Mouse (Mus musculus) limb, embryonic 14.5 days (tissue): ENCODE results near the gene Rex1bd. TPM values are rescaled to one million over a fixed set of nuclear protein-coding genes. Genes with fewer than 3 reads are reported as not detected.

Experiments
- ATAC-seq: fragments of 200-750 bp; cut with Nextera tagmentation; 2 replicates; pipeline ENCODE4 v1.8.0; 2017; ENCODE audit warnings: low read depth, moderate number of reproducible peaks, moderate TSS enrichment; ENCODE audit not compliant: low FRiP score
- DNase-seq: peaks from one replicate; pipeline ENCODE4 v3.0.0-alpha.2; 2015; ENCODE audit warnings: low spot score
- H3K27ac ChIP-seq: fragments of 300-500 bp; sonication (generic); replicated peaks from 2 replicates; pipeline ENCODE4 v1.5.1; 2014; ENCODE audit warnings: low read depth, mild to moderate bottlenecking, low read length, moderate library complexity, mixed read lengths
- H3K27me3 ChIP-seq: fragments of 300-500 bp; sonication (generic); 2 replicates; pipeline ENCODE4 v1.6.1; 2014; ENCODE audit warnings: low read length, mixed read lengths; ENCODE audit not compliant: control insufficient read depth, insufficient read depth
- H3K36me3 ChIP-seq: fragments of 300-500 bp; sonication (generic); 2 replicates; pipeline ENCODE4 v1.6.1; 2014; ENCODE audit warnings: mild to moderate bottlenecking, low read length, moderate library complexity, mixed read lengths; ENCODE audit not compliant: control insufficient read depth, insufficient read depth
- H3K4me1 ChIP-seq: fragments of 300-500 bp; sonication (generic); 2 replicates; pipeline ENCODE4 v1.6.1; 2014; ENCODE audit warnings: antibody characterized with exemption, low read length, mixed read lengths; ENCODE audit not compliant: control insufficient read depth, insufficient read depth
- H3K4me2 ChIP-seq: fragments of 300-500 bp; sonication (generic); replicated peaks from 2 replicates; pipeline ENCODE4 v1.6.1; 2014; ENCODE audit warnings: low read depth, mild to moderate bottlenecking, low read length, moderate library complexity; ENCODE audit not compliant: severe bottlenecking
- H3K4me3 ChIP-seq: fragments of 300-500 bp; sonication (generic); replicated peaks from 2 replicates; pipeline ENCODE4 v1.5.1; 2014; ENCODE audit warnings: low read length
- H3K9ac ChIP-seq: fragments of 300-500 bp; sonication (generic); 2 replicates; pipeline ENCODE4 v1.6.1; 2014; ENCODE audit warnings: mild to moderate bottlenecking, low read depth, low read length, moderate library complexity; ENCODE audit not compliant: severe bottlenecking
- H3K9me3 ChIP-seq: fragments of 300-500 bp; sonication (generic); 2 replicates; pipeline ENCODE4 v1.6.1; 2016; ENCODE audit warnings: low read length; ENCODE audit not compliant: control insufficient read depth
- POLR2A ChIP-seq: fragments of 200-500 bp; IDR thresholded peaks from 2 replicates; pipeline ENCODE4 v1.8.0; 2012; ENCODE audit warnings: inconsistent platforms, mild to moderate bottlenecking, moderate library complexity, borderline replicate concordance; ENCODE audit not compliant: insufficient read depth, insufficient read length; ENCODE audit errors: extremely low read depth
- WGBS: fragments of 180-500 bp; shearing (Covaris S2); extraction: QIAGEN DNeasy Blood & Tissue Kit; methylation state at CpG from one replicate; pipeline ENCODE4 v1.1.7; 2014; 5-methylcytosine and 5-hydroxymethylcytosine counted together
- polyA plus RNA-seq, 2 experiments: library from polyadenylated mRNA; depleted of rRNA in 1 of 2; stranded (reverse) in 1 of 2; unstranded in 1 of 2; fragments of >200 nt; fragmentation: Nextera tagmentation in 1 of 2; extraction: Ambion mirVana in 1 of 2; gene quantifications; 2 replicates each; pipeline versions ENCODE4 v1.2.1 to v1.2.3; 2012 to 2014

The Rex1bd gene
- polyA plus RNA-seq, 2 experiments: 152 to 154 TPM

GRCm38 (mm10) chr8:70493692-70494415 is 12.7 kb downstream of the Rex1bd start:
- WGBS: 2% methylated on average over 46 of the region's 47 CpGs
- Histone ChIP-seq H3K4me3 (peak overlapping the region; percentile 55), H3K9ac (peak overlapping the region; percentile 62), H3K36me3 (no peaks in the 10 kb centered on the region), H3K4me1 (peaks cover 65% of the 10 kb centered on the region), H3K27me3 (peaks cover 61% of the 10 kb centered on the region), H3K9me3 (no peaks in the 10 kb centered on the region), H3K27ac (peak overlapping the region; percentile 73), H3K4me2 (peak overlapping the region; percentile 91)
- no peak for TF ChIP-seq POLR2A
- DNase-seq: no peak
- no peak for ATAC-seq

- Histone ChIP-seq H3K27me3 (peaks cover 70% of the 10 kb centered on the region), H3K27ac (peak within 1 kb of the TSS; percentile 73), H3K36me3 (no peaks in the 10 kb centered on the region), H3K4me2 (peak within 1 kb of the TSS; percentile 91), H3K4me3 (peak within 1 kb of the TSS; percentile 55), H3K9ac (peak within 1 kb of the TSS; percentile 62), H3K9me3 (no peaks in the 10 kb centered on the region), H3K4me1 (peaks cover 74% of the 10 kb centered on the region)
- 0% methylated on average over 33 of the region's 93 CpGs for WGBS
- DNase-seq: no peak
- peak; percentile 20; the same call in 1 of the 2 replicates for ATAC-seq
- no peak for TF ChIP-seq POLR2A
Observed at GRCm38 (mm10) chr8:70492664-70493640, 13.6 kb downstream of the Rex1bd start, which contains the start of gene Crlf1. TSS of gene Crlf1 (plus strand) at chr8:70493158.

- DNase-seq: no peak
- Histone ChIP-seq H3K27ac (peak overlapping the region; percentile 10; the same call in 1 of the 2 replicates), H3K4me3 (0 out of 2 replicates have a peak overlapping the region, but pooled peaks have one; percentile 1), H3K27me3 (peaks cover 73% of the 10 kb centered on the region), H3K4me2 (peak overlapping the region; percentile 91), H3K9ac (no peak overlapping the region), H3K9me3 (no peaks in the 10 kb centered on the region), H3K36me3 (no peaks in the 10 kb centered on the region), H3K4me1 (peaks cover 81% of the 10 kb centered on the region)
- 2% methylated on average over 20 of the region's 20 CpGs for WGBS
- TF ChIP-seq POLR2A: no peak
- no peak for ATAC-seq
Observed at GRCm38 (mm10) chr8:70490880-70491495, 15.6 kb downstream of the Rex1bd start.

- no peak for DNase-seq
- Histone ChIP-seq H3K4me3 (peak overlapping the region; percentile 32), H3K36me3 (no peaks in the 10 kb centered on the region), H3K9ac (no peak overlapping the region), H3K4me2 (peak overlapping the region; percentile 91; the same call in 1 of the 2 replicates), H3K27me3 (peaks cover 70% of the 10 kb centered on the region), H3K27ac (peak overlapping the region; percentile 10; the same call in 1 of the 2 replicates), H3K4me1 (peaks cover 74% of the 10 kb centered on the region), H3K9me3 (no peaks in the 10 kb centered on the region)
- ATAC-seq: no peak
- TF ChIP-seq POLR2A: no peak
- WGBS: 15% methylated on average over 10 of the region's 10 CpGs
Observed at GRCm38 (mm10) chr8:70490061-70490879, 16.3 kb downstream of the Rex1bd start.
